Mouse (Mus musculus) bone marrow, adult 2 months (tissue): ENCODE measurements around the gene Cbln3.

Experiments
- CTCF ChIP-seq: fragments of 200-500 bp; IDR thresholded peaks from 2 replicates; pipeline ENCODE4 v1.5.1; 2011; ENCODE audit warnings: low read length, control low read depth; ENCODE audit not compliant: control insufficient read depth, insufficient read depth
- POLR2A ChIP-seq: fragments of 200-500 bp; IDR thresholded peaks from 2 replicates; pipeline ENCODE4 v1.6.1; 2011; ENCODE audit warnings: low read depth, mild to moderate bottlenecking, control low read depth, low read length, borderline replicate concordance; ENCODE audit not compliant: control insufficient read depth

- TF ChIP-seq POLR2A (no peak), CTCF (no peak)
These were observed 2.6 kb upstream of the Cbln3 start for GRCm38 (mm10) chr14:55886571-55887382.
